Mouse (Mus musculus): ENCODE measurements at regions not wholly inside any gene's neighbourhood (a gene's known extent, or its start where the extent isn't known, plus 50 kb on each side); places are given as distances from the start of the nearest gene placed in this dataset.

DNA sequence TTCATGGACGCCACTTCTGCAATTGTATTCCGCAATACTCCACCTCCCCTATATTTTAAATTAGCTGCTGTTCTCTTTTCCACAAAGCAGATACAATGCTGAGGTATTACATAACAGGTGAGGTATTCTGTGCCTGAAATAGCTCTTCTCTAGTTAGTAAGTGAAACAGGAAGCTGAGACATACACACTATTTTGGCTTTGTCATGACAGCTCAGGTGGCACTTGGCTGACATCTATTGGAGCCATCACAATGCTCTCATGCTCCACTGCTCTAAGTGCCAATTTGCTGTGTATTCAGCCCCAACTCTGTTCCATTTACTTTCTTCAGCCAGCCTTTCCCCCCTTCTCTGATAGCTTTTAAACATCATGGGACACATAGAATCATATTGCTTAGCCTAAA lies 743.7 kb upstream of the Car10 start:
- Histone ChIP-seq H3K4me3 (no peak overlapping the region), H3K9me3 (no peaks in the 10 kb centered on the region), H3K27ac (replicated peaks) (no peak overlapping the region), H3K36me3 (no peaks in the 10 kb centered on the region), H3K9ac (no peak overlapping the region), H3K4me1 (replicated peaks) (no peaks in the 10 kb centered on the region), H3K4me2 (no peak overlapping the region), H3K27me3 (no peaks in the 10 kb centered on the region)
- 82% methylated on average over 2 of the region's 2 CpGs for WGBS
- ATAC-seq (ENCODE audit: low read depth): no peak

DNA sequence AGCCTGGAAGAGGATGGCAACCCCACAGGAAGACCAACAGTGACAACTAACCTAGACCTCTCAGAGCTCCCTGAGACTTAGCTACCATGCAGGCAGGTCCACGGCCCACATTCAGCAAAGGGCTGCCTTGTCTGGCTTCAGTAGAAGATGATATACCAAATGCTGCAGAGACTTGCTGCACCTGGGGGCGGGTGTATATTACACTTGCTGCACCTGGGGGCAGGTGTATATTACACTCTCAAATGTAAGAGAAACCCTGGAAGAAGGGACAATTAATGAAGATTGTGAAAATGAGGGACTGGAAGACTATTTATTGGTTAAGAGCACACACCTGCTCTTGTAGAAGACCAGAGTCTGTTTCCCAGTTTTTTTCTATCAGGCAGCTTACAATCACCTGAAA lies 759.2 kb upstream of the Kif2b start:
- H3K36me3 ChIP-seq: no peaks in the 10 kb centered on the region
- H3K9me3 ChIP-seq: no peaks in the 10 kb centered on the region
- H3K27me3 ChIP-seq: no peaks in the 10 kb centered on the region
- 87% methylated on average over 2 of the region's 2 CpGs for WGBS
- H3K9ac ChIP-seq: no peak overlapping the region
- no peak overlapping the region for H3K27ac ChIP-seq (replicated peaks)
- no peaks in the 10 kb centered on the region for H3K4me1 ChIP-seq (replicated peaks)
- H3K4me2 ChIP-seq: no peak overlapping the region
- ATAC-seq (ENCODE audit: low read depth): no peak
- no peak overlapping the region for H3K4me3 ChIP-seq

DNA sequence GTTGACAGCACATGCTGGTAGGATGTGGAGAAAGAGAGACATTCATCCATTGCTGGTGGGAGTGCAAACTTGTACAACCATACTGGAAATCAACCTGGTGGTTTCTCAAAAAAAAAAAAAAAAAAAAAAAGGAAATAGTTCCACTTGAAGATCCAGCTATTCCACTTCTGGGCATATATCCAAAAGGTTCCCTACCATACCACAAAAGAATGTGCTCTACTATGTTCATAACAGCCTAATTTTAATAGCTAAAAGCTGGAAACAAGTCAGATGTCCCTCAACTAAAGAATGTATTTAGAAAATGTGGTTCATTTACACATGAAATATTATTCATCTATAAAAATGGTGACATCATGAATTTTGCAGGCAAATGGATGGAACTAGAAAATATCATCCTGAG lies 757.9 kb upstream of the Kif2b start:
- no peak overlapping the region for H3K27ac ChIP-seq (replicated peaks)
- H3K36me3 ChIP-seq: no peaks in the 10 kb centered on the region
- no peaks in the 10 kb centered on the region for H3K4me1 ChIP-seq (replicated peaks)
- H3K9ac ChIP-seq: no peak overlapping the region
- no peak overlapping the region for H3K4me3 ChIP-seq
- no peaks in the 10 kb centered on the region for H3K9me3 ChIP-seq
- no peak for ATAC-seq (ENCODE audit: low read depth)
- no peaks in the 10 kb centered on the region for H3K27me3 ChIP-seq
- no peak overlapping the region for H3K4me2 ChIP-seq

DNA sequence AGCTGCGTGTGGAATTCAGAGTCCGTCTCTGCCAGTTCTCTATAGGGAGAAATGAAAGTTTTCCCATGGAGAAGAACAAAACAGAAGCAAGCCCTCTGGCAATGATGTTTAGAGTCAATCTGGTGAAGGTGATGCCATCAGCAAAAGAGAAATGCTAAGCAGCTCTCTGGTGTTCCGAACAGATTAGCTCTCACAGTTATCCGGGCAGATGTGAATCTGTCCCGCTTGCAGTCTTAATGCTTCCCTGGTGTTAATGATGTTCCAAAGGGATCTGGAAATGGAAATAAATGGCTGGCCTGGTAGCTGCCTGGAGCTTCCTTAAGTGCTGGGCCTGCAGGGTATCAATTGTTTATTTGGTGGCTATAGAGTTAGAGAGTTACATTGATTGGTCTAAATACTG lies 725.7 kb upstream of the Kif2b start:
- Histone ChIP-seq H3K4me1 (replicated peaks) (peaks cover 5% of the 10 kb centered on the region; the same call in 1 of the 2 replicates), H3K9me3 (no peaks in the 10 kb centered on the region), H3K27me3 (no peaks in the 10 kb centered on the region), H3K9ac (no peak overlapping the region), H3K36me3 (no peaks in the 10 kb centered on the region), H3K4me2 (no peak overlapping the region), H3K4me3 (no peak overlapping the region), H3K27ac (replicated peaks) (no peak overlapping the region)
- WGBS: 30% methylated on average over 5 of the region's 5 CpGs
- peak; percentile 67 for ATAC-seq (ENCODE audit: low read depth)
